Mouse (Mus musculus) mature B cell (primary cell): ENCODE measurements around the gene Elavl2.

ENCODE experiments used
- in situ Hi-C: fragments of 300-500 bp; cut with MboI; formaldehyde crosslinking; loops from 2 replicates; pipeline ENCODE4 v1.14.3; 2019

Gene Elavl2

DNA sequence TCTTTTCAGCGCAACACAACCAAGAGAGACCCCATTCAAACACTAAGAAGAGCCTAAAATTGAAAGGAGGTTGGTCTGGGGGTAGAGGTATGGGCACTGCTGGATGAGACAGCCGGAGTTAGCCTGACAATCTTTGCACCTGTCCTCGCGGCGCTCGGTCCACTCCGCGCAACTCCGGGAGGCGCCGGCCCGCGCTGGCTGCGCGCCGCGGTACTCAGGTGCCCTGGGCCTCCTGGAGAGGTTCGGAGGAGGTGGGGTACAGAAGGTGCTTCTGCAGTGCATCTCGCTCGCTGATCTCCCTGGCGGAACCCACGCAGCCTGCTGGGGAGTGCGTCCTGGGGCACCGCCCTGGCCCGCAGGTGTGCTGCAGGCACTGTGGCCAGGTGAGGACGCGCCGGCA is at the start of gene Elavl2:
Gene Elavl2 (minus strand): TSS at position 363 of the 400 bp plus-strand sequence.
- in situ Hi-C loops: no loop called here

DNA sequence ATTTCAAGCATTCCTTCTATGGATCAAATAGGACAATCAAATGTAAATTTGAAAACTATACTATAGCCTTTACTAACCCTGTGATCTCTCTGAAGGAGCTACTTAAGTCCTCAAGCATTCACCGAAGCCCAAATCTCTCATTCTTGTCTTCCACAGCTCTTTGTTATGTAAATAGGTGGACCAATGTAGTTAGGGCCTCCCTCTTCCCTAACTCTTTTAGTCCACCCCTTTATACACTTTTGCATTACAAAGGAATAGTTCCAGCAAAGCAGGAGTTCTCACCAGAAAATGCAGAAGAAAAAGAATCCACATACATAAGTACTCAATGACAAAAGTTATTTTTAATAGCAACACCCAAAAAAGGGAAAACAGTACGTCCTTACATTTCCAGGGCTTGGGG is 47.3 kb upstream of the Elavl2 start:
- in situ Hi-C loops: no loop called here

DNA sequence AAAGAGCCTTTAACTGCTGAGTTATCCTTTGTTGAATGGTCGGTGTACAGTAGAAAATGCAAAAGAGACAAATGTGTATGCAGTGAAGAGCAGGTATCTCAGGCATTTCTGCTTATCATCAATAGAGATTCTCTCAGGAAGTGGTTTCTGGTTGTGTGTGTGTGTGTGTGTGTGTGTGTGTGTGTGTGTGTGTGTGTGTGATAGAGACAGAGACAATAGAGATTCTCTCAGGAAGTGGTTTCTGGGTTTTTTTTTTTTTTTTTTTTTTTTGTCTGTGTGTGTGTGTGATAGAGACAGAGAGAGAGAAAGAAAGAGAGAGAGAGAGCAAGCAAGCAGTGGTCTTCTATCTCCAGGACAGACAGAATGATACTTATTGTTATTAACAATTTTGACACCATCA is 15.0 kb upstream of the Elavl2 start:
- in situ Hi-C loops: no loop called here

DNA sequence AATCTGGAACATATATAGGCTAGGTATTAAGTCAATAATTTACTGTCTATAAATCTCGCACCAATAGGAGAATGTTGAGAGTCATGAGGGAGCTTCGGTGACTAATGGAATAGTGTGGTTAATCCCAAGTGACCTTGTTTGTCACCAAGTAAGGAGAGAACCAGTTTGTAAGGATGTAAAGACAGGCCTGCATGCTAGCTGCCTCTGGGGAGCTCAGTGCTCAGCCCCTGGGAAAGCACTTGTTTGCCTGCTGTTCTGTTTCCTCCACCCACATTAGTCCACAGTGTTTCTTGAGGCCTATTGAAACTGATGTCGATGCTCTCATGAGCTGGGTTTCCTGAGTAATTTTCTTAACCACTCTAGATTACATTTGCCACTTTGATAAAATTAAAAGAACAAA is 4.5 kb upstream of the Elavl2 start:
- in situ Hi-C loops: no loop called here

DNA sequence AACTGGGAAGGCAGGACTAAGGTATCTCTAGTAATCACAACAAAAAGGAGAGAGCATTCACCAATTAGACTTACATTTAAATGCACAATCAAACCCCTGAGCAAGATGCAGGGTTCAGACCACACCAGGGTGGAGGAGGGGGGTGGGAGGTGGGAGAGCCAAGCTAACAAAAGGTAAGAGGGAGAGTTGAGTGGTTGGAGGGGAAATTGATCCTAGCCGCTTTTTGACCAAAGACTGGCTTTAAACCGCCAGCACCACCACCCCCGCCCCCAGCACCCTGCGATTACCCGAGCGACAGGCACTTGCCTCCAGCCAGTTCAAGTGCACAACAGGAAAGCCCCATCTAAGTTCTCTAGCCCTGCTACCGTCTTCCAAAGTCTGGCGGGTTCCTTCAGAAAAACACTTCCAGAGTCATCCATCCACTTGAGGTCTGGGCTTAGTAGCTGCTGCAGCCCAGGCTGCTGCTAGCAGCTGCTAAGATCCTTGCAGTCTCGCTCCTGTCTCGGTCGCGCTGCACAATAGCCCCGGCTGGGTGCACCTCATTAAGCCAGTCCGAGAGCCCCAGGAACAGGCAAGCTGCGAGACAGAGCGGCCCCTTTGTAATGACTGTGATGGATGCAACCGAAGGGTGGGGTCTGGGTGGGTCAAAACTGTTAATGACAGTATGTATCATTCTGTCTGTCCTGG is 932 bp downstream of the Elavl2 start:
- in situ Hi-C loops: no loop called here

DNA sequence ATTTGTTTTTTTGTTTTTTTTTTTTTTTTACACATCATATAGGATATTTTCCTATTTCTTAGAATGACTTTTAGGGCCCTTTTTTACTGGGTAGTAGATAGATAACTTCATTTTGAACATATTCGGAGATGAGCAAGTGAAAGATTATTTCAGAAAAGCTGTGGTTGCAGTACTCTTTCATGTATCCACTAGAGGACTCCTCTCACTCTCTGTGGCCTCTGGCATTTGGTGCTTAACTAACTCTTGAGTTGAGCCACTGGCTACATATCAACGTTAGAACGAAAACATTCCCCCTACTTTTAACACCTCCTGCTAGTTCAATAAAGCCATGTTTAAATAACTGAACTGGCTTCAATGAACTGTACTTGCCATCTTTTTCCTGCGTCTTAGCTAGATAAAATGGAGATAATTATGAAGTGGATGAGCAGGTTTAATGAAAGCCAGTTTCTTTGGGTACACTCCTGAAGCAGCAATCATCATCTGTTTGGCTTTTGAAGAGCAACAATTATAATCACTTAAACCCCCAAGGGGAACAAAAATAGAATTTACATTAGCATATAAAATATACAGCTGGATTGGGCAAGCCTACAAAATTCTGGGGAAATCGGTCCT is 8.5 kb downstream of the Elavl2 start:
- in situ Hi-C loops: no loop called here

DNA sequence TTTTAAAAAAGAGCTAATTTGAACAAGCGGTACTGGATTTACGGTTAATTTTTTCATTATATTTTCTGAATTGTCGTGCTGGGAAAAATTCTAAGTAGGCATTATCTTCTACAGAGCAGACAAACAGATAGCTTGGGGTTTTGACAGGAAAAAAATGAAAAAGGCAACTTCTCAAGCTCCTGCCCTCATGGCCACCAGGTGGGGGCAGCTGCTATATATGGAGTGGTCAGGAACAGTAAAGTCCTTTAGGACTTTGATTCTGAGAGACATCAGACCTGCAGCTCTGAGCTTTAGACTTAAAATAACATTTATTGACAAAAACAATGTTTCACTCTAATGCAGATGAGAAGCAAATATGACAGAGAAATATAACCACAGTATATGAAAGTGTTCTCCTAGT is 12.9 kb downstream of the Elavl2 start:
- in situ Hi-C loops: no loop called here

DNA sequence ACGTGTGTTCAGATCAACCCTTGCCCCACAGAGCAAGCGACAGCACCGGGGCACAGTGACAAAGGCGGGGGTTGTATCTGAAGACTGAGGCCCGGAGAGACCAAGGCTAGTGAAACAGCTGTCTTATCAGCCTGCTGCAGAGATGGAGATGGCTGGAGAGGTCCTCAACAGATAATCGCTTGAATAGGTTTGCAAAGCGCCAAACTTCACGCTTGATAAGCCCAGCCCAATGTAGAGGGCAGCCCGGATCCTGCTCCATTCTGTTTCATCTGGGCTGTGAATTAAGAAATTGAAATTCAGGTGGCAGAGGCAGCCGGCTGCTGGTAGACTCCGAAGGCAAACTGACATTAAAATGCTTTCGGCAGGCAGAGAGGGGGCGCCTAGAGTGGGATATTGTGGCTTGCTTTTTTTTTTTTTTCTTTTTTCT is 19.4 kb downstream of the Elavl2 start:
- in situ Hi-C loops: no loop called here

DNA sequence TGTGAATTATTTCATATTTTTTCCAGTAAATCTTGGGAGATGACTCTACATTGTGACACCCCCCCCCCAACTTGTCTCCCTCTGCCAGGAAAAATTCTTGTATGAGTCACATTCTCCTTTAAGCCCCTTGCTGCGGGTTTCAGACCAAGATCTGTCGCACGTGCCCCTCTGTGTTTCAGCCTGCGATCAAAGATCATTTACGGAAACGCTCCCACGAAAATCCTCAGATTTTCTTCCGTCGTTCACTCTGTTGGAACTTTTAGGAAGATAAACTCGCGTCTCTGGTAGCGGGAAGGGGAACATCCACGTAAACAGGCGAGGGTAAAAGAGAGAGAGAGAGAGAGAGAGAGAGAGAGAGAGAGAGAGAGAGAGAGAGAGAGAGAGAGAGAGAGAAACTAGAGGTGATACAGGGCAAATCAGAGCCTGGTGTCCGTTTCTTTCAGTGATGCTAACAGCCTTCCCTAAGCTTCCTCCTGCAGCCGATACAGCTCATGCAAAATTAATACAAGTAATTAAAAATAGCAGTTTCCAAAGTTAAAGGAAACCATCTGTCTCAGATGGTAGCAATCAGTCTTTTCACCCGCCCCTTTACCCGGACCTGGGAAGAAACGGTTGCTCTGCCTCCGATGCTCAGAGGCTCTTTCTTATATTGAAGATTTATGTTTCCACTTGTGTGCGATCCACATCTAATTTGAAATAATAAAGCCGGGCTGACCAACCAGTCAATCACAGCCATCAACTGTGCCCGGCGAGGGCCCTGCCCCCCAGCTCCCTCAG is 20.1 kb downstream of the Elavl2 start:
- in situ Hi-C loops: no loop called here

DNA sequence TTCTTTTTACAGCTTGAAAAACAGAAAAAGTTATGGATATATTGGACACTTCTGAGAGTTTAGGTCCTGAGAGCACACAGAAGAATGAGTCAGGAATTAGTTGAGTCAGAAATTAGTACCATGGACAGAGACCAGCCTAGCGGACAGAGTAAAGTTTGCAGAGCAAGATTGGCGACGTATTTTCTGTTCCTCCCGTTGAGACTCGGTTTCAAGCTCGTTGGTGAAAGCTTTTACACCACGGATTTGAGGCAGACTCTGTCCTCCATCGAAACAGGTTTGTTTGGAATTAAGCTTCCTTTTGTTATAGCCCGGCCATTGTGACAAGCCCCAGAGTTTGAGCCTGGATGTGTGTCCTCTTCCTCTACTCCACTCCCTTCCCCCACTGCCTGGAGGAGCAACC is 21.0 kb downstream of the Elavl2 start:
- in situ Hi-C loops: no loop called here

DNA sequence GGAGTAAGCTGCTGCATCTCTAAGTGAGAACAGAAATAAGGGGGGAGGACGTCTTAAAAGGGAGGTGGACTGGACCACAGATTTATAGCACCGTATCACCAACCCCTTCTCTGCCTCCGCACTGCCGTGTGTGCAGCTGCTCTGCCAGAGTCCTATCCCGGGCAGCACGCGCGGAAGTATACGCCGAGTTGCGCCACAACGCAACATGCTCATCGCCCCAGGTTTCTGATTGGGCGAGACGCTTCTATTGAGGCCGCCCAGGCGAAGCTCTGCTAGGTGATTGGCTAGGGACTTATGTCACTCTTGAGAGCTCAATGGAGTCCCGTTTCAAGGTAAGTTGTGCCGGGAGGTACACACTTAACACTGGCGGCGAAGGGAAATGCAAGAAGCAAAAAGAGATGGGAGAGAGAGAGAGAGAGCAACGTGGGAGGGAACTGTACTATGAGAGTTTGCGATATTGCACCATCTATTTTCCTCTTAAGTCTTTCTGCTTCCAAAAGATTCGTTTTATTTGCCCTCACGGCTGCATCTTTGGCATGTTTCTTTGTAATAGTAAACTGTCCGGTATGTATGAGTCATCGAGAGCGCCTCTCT is 24.2 kb downstream of the Elavl2 start:
- in situ Hi-C loops: no loop called here

DNA sequence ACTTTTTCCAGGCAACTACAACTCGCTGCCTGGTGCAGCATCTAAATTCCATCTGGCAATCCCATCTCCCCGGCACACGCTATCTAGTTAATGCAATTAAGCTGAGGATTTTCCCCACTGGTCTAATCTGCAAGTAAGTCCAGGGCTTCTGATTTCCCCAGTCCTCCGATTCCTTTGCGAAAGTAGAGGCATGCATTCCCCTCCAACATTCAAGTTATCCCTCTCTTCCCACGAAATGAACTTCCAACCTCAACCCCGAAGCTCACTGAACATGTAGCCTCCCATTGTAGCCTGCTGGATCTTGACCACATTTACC is 25.3 kb downstream of the Elavl2 start:
- in situ Hi-C loops: no loop called here

DNA sequence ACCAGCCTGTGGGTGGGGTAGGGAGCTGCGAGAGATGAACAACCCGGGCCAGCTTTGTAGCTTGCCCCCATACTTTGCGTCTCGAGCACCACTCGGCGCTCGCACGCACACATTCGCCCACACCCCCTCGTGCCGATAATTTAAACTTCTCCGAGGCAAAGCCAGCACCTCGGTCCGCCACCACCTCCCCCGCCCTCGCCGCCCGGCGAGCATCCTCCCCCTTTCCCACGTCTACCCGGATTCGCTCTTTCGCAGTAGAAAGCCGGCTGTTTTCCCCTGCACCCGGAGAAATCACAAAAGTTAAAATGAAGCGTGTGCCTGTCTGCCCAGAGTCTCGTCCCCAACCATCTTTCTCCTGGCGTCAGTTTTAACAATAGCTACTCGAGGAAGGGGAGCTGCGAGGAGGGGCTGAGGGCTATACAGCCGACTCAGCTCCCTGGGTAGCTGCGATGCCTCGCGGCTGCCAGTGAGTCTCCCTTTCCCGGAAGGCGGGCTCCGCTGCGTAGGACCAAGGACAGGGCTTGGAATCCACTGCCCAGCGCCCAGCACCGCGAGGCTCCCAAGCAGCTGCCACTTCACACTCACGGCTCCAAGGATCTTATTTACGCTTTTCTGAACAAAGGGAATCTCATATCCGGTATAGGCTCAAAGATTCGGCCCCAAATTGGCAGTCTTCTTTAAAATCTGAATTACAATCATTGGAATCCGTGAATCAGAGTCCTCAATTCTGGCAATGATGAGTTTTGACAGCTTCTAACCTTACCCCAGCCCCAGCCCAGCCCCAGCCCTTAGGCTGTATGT is 25.8 kb downstream of the Elavl2 start:
- in situ Hi-C loops: no loop called here

DNA sequence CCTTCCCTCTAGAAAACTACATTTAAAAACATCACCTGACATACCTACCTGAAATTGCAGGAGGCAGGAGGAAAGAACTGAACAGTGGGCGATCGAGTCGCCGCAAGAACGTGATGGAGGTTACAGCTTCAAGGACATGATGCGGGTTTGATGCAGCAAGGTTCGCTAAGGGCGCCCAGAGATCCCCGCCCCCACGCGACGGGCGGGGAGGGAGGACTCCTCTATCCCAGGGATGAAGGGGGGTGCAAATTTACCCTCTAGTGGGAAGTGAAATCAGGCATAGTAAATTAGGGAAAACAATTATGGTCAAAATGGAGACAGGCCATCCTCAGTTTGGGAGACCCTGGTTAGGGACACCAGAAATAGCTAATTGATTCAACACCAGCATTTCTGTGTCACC is 27.7 kb downstream of the Elavl2 start:
- in situ Hi-C loops: no loop called here

DNA sequence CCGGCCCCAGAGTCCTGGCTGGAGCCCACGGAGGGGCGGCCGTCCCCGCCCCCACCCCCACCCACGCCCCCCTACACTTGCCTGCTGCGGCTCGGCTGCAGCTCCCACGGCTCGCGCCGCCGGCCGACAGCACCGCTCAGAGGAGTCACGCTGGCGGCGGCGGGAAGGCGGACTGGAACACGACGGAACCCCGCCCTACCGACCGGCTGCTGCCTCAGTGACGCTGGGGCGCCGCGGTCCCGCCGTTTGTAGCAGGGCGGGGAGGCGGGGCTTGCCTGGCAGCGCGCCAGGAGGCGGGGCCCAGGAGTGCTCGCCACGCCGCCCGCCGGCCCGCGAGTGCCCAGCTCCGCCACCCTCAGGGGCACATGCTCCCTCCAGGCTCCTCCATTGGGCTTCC is 28.8 kb downstream of the Elavl2 start:
- in situ Hi-C loops: no loop called here

DNA sequence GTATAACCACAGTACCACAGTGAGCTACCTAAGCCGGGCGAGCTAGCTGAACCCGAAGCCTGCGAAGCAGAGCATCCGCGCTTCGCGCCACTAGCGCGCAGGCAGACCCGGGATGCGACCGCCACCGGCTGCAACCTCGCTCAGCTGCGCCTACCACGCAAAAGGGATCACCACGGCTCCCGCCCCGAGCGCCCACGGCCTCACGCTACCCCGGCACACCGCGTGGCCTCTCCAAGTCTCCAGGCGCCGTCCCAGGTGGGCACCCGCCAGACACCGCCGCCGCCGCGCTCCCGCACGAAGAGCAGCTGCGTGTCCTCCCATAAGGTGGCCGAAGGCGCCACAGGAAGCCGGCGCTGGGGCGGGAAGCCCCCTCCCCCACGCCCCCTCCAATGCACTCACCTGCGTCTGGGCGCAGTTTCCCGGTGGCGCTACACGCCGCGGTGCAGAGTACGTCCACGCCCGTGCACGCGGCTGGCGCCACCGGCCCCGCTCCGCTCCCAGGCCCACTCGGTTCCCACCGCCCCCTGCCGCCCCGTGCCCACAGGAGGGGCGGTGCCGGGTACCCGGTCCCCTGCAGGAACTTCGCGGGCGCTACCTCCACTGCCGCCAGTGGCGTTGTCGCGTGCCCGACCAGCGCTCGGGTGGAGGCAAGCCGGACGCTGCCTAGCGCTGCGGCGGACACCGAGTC is 29.3 kb downstream of the Elavl2 start:
- in situ Hi-C loops: no loop called here

DNA sequence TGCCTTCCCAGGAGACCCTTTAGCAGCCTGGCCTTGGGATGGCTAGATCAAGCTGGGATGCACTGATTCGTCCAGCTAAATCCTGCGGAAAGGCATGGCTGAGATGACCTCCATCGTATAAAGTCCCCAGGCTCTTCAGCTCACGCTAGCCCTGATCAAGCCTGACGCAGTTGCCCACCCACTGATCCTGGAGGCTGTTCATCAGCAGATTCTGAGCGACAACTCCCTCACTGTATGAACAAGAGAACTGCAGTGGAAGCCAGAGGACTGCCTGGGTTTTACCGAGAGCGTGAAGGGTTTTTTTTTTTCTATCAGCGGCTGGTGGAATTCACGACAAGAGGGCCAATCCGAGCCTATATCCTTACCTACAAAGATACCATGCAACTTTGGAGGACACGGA is 35.3 kb downstream of the Elavl2 start:
- in situ Hi-C loops: no loop called here

DNA sequence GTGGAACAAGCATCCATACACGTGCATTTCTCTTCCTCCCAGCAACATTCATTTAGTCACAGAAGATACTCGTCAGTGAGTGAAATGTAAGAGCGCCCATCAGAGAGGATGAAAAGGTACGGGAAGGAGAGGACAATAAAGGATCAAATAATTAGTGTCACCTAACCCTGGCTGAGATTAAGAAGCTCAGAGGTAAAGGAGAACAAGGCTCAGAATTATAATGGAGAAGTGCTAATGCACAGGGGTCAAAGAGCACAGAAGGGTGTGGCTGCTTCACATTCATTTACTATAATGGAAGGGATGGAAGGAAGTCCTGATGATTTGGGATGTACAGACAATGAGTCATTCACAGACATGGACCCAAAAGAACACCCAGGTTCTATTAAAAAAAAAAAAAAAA is 36.6 kb downstream of the Elavl2 start:
- in situ Hi-C loops: no loop called here

DNA sequence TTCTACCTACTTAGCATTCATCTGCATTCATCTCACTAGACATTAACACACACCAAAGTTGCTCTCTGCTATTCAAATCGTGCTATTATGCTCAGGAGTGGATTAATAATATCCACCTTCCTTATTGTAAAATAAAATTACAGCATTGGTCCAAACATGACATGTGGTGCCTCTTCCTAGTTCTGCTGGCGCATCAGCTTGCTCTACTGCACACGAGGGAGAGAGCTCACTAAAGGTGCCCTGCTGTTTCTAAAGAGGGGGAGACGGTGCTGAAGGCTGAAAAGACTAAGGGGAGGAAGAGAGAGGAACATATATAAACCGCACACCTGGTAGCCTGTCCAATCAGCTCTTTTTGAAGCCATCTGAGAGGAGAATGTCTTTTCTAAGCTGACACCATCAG is 38.1 kb downstream of the Elavl2 start:
- in situ Hi-C loops: no loop called here

DNA sequence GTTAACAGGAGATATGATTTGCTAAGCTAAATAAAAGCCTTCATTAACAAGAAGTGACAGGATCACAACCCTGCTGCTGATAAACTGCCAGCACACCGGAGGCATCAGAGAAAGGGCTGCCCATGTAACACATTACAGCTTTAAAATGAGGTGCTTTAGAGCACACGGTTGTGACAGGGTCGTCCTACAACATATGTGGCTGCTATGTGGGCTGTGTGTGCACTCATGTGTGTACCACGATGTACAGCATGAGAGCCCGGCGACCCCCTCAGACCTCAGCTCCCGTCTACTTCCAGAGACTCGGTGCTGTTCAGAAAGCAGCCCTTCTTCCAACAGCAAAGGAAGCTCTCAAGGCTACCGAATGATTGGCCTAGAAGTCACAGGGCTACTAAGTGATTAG is 47.4 kb downstream of the Elavl2 start:
- in situ Hi-C loops: no loop called here

DNA sequence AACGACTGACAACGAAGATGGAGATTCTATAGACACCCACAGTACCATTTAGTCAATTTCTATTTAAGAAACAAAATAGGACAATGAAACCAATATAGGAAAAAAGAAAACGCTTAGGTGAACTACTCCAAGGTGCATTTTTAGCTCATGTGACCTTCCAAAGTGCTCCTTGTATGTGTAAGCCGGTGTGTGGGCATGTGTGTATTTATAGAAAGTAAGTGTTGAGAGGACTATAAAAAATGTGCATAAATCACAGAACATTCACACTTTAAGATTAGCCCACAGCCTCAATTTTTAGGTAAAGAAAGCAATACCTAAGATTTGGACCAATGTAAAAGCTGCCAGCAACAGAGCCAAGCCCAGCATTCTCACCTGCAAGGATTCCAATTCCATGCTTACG is 51.0 kb downstream of the Elavl2 start:
- in situ Hi-C loops: no loop called here

DNA sequence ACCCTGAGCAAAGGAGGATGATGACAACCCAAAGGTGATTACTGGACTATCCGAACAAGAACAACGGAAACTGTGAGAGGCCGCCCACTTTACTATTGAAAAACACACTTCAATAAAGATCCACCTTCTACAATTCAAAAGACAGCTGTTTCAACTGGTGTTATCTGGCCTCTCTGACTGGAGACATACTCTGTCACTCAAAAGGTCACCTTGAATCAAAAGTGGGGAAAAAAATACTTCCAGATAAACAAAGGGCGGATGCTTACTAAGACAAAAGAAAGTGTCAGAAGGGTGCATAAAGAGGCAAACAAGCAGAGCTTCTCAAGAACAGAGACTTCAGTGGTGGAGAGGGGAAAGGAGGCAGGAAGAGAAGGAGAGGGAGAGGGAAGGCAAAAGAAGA is 66.4 kb downstream of the Elavl2 start:
- in situ Hi-C loops: no loop called here
